Mouse (Mus musculus): ENCODE measurements around the gene Anks4b. TPM values are rescaled to one million over a fixed set of nuclear protein-coding genes. Genes with fewer than 3 reads are reported as not detected.

The Anks4b gene
- polyA plus RNA-seq (2016; fragmentation: Nextera tagmentation; extraction: Ambion mirVana), result 0.05 TPM in 1 of 2 replicates, not detected in the other

- no peak within 1 kb of the TSS for H3K9ac ChIP-seq
- 75% methylated on average over 10 of the region's 10 CpGs for WGBS
- no peak for ATAC-seq (ENCODE audit: insufficient number of reproducible peaks, low FRiP score)
Observed at GRCm38 (mm10) chr7:120173603-120174244, at the start of gene Anks4b. Anks4b (plus strand) TSS chr7:120173858.

GRCm38 (mm10) chr7:120124844-120125243 lies 48.8 kb upstream of the Anks4b start:
- 5% methylated on average over 3 of the region's 3 CpGs for WGBS
- no peaks in the 10 kb centered on the region for H3K27me3 ChIP-seq (replicated peaks)
- peaks cover 9% of the 10 kb centered on the region for H3K4me1 ChIP-seq (replicated peaks)
- no peak overlapping the region for H3K9ac ChIP-seq
- H3K27ac ChIP-seq (ENCODE audit: poor library complexity, severe bottlenecking), result no peak overlapping the region
- H3K4me3 ChIP-seq, result no peak overlapping the region
- H3K9me3 ChIP-seq (replicated peaks), result no peaks in the 10 kb centered on the region
- peaks cover 10% of the 10 kb centered on the region; the same call in 1 of the 2 replicates for H3K36me3 ChIP-seq
- H3K4me2 ChIP-seq, result no peak overlapping the region
- ATAC-seq (ENCODE audit: insufficient number of reproducible peaks, low FRiP score), result 0 out of 2 replicates have a peak, but pooled peaks have one; percentile 65

More at GRCm38 (mm10) chr7:120173603-120174244, at the start of gene Anks4b:
- Histone ChIP-seq H3K27me3 (replicated peaks) (no peaks in the 10 kb centered on the region), H3K4me3 (no peak within 1 kb of the TSS), H3K27ac (ENCODE audit: poor library complexity, severe bottlenecking) (no peak within 1 kb of the TSS), H3K4me2 (no peak within 1 kb of the TSS), H3K9me3 (replicated peaks) (no peaks in the 10 kb centered on the region), H3K36me3 (no peaks in the 10 kb centered on the region), H3K4me1 (replicated peaks) (no peaks in the 10 kb centered on the region)

DNA sequence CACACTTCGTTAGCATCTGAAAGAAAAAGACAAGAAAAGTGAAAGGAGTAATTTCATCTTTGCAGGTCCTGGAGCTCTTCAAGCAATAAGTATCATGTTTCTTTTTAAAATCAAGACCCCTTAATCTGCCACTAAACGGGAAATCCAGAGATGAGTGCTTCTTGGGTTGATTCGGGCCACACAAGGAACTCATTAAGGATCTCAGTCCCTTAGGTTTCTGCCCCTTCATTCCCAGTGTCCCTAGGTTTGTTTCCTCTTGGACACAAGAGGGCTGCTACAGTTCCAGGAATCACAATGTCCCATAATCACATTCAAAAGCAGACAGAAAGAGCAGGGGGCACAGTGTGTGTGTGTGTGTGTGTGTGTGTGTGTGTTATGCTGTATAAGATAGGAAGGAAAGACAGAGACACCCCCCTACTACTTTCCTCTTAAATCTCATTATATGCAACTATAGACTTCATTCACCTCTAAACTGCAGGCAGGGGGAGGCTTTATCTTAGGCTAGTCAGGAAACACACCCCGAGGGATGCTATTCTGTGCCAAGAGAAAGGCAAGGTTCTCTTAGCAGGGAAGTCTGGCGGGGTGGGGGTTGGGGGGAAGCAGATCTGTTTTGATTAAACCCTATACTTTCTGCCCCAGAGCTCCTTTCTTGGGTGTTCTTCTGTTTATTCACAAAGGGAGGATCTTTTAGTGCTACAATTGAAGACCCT lies 46.5 kb upstream of the Anks4b start:
- H3K36me3 ChIP-seq, result no peaks in the 10 kb centered on the region
- no peak overlapping the region for H3K4me2 ChIP-seq
- ATAC-seq (ENCODE audit: insufficient number of reproducible peaks, low FRiP score), result no peak
- no peak overlapping the region for H3K27ac ChIP-seq (ENCODE audit: poor library complexity, severe bottlenecking)
- H3K9ac ChIP-seq, result no peak overlapping the region
- no peaks in the 10 kb centered on the region for H3K27me3 ChIP-seq (replicated peaks)
- WGBS, result 28% methylated on average over 5 of the region's 5 CpGs
- no peak overlapping the region for H3K4me3 ChIP-seq
- peaks cover 9% of the 10 kb centered on the region for H3K4me1 ChIP-seq (replicated peaks)
- H3K9me3 ChIP-seq (replicated peaks), result no peaks in the 10 kb centered on the region

- no peak overlapping the region for H3K4me3 ChIP-seq
- H3K9me3 ChIP-seq (replicated peaks), result no peaks in the 10 kb centered on the region
- ATAC-seq (ENCODE audit: insufficient number of reproducible peaks, low FRiP score), result no peak
- H3K9ac ChIP-seq, result no peak overlapping the region
- peaks cover 9% of the 10 kb centered on the region for H3K4me1 ChIP-seq (replicated peaks)
- H3K4me2 ChIP-seq, result no peak overlapping the region
- WGBS, result 35% methylated on average over 4 of the region's 4 CpGs
- H3K36me3 ChIP-seq, result no peaks in the 10 kb centered on the region
- H3K27ac ChIP-seq (ENCODE audit: poor library complexity, severe bottlenecking), result no peak overlapping the region
- H3K27me3 ChIP-seq (replicated peaks), result no peaks in the 10 kb centered on the region
Observed at GRCm38 (mm10) chr7:120127686-120128059, 46.0 kb upstream of the Anks4b start.

DNA sequence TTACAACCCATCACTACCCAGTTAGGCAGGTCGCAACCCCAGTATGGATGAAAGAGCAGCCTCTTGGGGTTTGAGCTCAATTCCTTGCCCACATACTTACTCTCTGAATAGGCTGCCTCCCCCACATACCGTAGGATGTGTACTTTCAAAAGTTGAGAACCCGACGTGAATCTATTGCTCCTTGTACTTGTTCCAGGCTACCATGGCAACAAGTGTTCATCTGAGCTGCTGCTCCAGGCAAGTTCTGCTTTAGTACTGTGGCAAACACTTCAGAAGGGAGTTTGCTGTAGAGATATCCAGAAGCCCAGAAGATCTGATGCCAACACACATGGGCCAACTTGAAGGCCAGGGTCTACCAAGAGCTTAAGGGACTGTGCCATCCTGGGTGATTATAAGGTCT lies 44.7 kb upstream of the Anks4b start:
- Histone ChIP-seq H3K9ac (no peak overlapping the region), H3K4me3 (no peak overlapping the region), H3K4me1 (replicated peaks) (peaks cover 9% of the 10 kb centered on the region), H3K27me3 (replicated peaks) (no peaks in the 10 kb centered on the region), H3K9me3 (replicated peaks) (no peaks in the 10 kb centered on the region), H3K27ac (ENCODE audit: poor library complexity, severe bottlenecking) (no peak overlapping the region), H3K4me2 (no peak overlapping the region), H3K36me3 (no peaks in the 10 kb centered on the region)
- ATAC-seq (ENCODE audit: insufficient number of reproducible peaks, low FRiP score), result no peak
- WGBS, result 76% methylated on average over 4 of the region's 4 CpGs

DNA sequence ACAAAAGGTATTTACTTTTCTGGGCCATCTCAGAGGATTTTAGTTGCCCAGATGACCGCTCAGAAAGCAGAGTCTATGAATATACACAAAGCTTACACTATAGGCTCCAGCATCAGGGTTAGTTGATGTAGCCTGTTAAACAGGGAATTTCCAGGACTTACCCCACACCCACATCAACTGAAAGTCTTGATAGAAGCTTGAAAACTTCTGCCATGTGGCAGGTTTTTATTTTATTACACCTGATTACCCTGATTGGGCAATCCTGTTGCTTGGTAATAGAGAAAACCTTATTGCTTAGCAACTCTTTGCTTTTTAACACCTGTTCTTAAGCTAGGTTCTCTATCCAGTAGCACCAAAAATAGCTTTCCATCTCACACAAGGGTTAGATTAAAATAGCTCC lies 30.9 kb upstream of the Anks4b start:
- Histone ChIP-seq H3K27ac (ENCODE audit: poor library complexity, severe bottlenecking) (no peak overlapping the region), H3K4me1 (replicated peaks) (no peaks in the 10 kb centered on the region), H3K4me3 (no peak overlapping the region), H3K4me2 (no peak overlapping the region), H3K27me3 (replicated peaks) (no peaks in the 10 kb centered on the region), H3K9ac (no peak overlapping the region), H3K36me3 (no peaks in the 10 kb centered on the region), H3K9me3 (replicated peaks) (no peaks in the 10 kb centered on the region)
- ATAC-seq (ENCODE audit: insufficient number of reproducible peaks, low FRiP score), result no peak
- WGBS, result 79% methylated on average over 1 of the region's 1 CpGs

DNA sequence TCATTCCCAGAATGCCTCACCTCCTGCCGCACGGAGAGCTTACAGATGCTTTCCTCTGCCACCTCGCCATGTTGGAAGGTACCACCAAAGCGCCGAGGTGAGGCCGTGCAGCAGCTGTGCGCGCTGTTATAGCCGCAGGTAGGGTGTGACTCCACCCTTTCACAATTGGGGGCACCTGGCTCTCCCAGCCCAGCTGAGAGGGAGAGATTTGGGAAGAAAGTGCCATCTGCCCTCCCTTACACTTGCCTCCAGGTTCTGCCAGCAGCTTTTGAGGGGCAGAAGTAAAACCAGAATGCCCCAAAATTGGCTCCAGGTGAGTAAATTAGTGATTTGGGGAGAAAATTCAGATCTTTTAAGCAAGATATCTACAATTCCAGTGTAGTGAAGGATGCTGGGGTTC lies 28.5 kb upstream of the Anks4b start, which contains the start of gene Zp2:
Gene Zp2 (minus strand): TSS at position 101 of the 400 bp plus-strand sequence.
- no peak for ATAC-seq (ENCODE audit: insufficient number of reproducible peaks, low FRiP score)

GRCm38 (mm10) chr7:120150257-120150656 lies 23.4 kb upstream of the Anks4b start:
- 42% methylated on average over 3 of the region's 3 CpGs for WGBS
- Histone ChIP-seq H3K27ac (ENCODE audit: poor library complexity, severe bottlenecking) (no peak overlapping the region), H3K9ac (no peak overlapping the region), H3K36me3 (no peaks in the 10 kb centered on the region), H3K4me2 (no peak overlapping the region), H3K9me3 (replicated peaks) (no peaks in the 10 kb centered on the region), H3K27me3 (replicated peaks) (no peaks in the 10 kb centered on the region), H3K4me3 (no peak overlapping the region), H3K4me1 (replicated peaks) (no peaks in the 10 kb centered on the region)
- ATAC-seq (ENCODE audit: insufficient number of reproducible peaks, low FRiP score), result no peak

More for the DNA sequence above, 28.5 kb upstream of the Anks4b start, which contains the start of gene Zp2:
- 46% methylated on average over 9 of the region's 9 CpGs for WGBS
- Histone ChIP-seq H3K4me2 (no peak within 1 kb of the TSS), H3K4me3 (no peak within 1 kb of the TSS), H3K4me1 (replicated peaks) (no peaks in the 10 kb centered on the region), H3K9ac (no peak within 1 kb of the TSS), H3K27me3 (replicated peaks) (no peaks in the 10 kb centered on the region), H3K36me3 (no peaks in the 10 kb centered on the region), H3K9me3 (replicated peaks) (no peaks in the 10 kb centered on the region), H3K27ac (ENCODE audit: poor library complexity, severe bottlenecking) (no peak within 1 kb of the TSS)

DNA sequence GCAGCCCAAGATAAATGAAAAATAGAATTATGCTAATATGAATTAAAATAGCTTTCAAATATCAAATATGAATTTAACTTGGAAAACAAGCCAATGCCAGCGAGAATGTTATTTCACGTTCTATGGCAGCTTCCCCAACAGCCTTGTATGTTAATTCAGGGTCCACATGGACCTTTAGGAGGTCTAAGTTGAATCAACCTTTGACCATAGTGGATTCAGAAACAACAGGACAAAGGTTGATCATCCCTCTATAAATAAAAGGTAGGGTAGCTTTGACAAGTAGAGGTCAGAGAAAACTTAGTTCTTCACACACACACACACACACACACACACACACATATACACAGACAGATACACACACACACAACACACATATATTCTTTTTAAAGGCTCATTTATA lies 22.8 kb upstream of the Anks4b start:
- Histone ChIP-seq H3K4me2 (no peak overlapping the region), H3K27me3 (replicated peaks) (no peaks in the 10 kb centered on the region), H3K4me1 (replicated peaks) (no peaks in the 10 kb centered on the region), H3K9ac (no peak overlapping the region), H3K9me3 (replicated peaks) (no peaks in the 10 kb centered on the region), H3K4me3 (no peak overlapping the region), H3K36me3 (no peaks in the 10 kb centered on the region), H3K27ac (ENCODE audit: poor library complexity, severe bottlenecking) (no peak overlapping the region)
- ATAC-seq (ENCODE audit: insufficient number of reproducible peaks, low FRiP score), result no peak
- WGBS, result 70% methylated on average over 2 of the region's 2 CpGs

- no peak overlapping the region for H3K4me3 ChIP-seq
- no peak overlapping the region for H3K4me2 ChIP-seq
- H3K36me3 ChIP-seq, result no peaks in the 10 kb centered on the region
- WGBS, result 45% methylated on average over 2 of the region's 2 CpGs
- no peaks in the 10 kb centered on the region for H3K4me1 ChIP-seq (replicated peaks)
- no peak overlapping the region for H3K9ac ChIP-seq
- no peaks in the 10 kb centered on the region for H3K27me3 ChIP-seq (replicated peaks)
- H3K9me3 ChIP-seq (replicated peaks), result no peaks in the 10 kb centered on the region
- no peak overlapping the region for H3K27ac ChIP-seq (ENCODE audit: poor library complexity, severe bottlenecking)
- ATAC-seq (ENCODE audit: insufficient number of reproducible peaks, low FRiP score), result no peak
Observed at GRCm38 (mm10) chr7:120156841-120157409, 16.7 kb upstream of the Anks4b start.

DNA sequence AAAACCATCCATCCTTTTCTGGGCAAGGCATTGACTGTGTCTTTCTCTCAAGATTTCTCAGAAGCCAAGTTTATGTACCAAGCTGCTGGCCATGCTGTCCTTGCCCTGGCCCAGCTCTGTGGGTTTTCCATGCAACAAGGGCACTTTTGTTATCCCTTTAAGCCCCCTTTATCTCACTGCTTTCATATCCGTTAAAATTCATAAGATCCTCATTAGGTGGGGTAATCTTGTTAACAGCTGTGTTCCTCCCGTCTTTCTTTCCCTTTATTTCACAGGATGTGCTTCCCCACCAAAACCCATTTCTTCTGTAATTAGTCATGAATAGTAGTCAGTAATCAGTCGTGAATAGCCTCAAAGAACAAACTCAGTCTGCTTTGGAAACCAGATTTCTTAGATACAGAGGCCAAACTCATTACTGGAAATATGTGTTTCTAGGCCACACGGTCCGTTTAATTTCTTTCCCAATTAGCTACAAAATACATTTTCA lies 16.0 kb upstream of the Anks4b start:
- no peak for ATAC-seq (ENCODE audit: insufficient number of reproducible peaks, low FRiP score)
- H3K36me3 ChIP-seq, result no peaks in the 10 kb centered on the region
- H3K4me2 ChIP-seq, result no peak overlapping the region
- H3K4me1 ChIP-seq (replicated peaks), result no peaks in the 10 kb centered on the region
- no peaks in the 10 kb centered on the region for H3K9me3 ChIP-seq (replicated peaks)
- no peak overlapping the region for H3K4me3 ChIP-seq
- no peak overlapping the region for H3K9ac ChIP-seq
- no peaks in the 10 kb centered on the region for H3K27me3 ChIP-seq (replicated peaks)
- no peak overlapping the region for H3K27ac ChIP-seq (ENCODE audit: poor library complexity, severe bottlenecking)
- 52% methylated on average over 5 of the region's 5 CpGs for WGBS

Measured in heart, embryonic 12.5 days (tissue).